Mouse (Mus musculus): ENCODE results near the gene Olfr1024. TPM values are rescaled to one million over a fixed set of nuclear protein-coding genes. Genes with fewer than 3 reads are reported as not detected.

The Olfr1024 gene
- not detected in 2 replicates for total RNA-seq (2014; rRNA removed)
- polyA plus RNA-seq (2015; fragmentation: Nextera tagmentation; extraction: Ambion mirVana), result not detected in 2 replicates

DNA sequence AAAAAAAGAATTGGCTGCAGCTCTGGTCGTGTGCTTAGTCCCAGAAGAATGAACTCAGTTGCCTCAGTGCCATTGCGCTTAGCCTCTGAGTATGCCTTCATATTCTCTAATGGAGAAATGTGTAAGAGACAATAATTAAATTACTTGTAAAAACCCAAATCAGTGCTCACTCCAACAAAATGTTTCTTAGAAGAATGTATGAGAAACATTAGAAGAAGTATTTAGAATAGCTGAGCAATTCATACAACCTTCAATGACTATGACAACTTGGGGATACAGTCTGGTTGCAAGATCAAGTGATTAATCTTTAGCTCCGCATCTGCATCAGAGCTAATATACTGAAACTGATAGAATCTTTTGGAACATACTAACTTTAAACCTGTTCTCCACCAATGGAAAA, at the start of gene Olfr1024:
Gene Olfr1024, minus strand, starts transcription at position 101 of the 400 bp plus-strand sequence.
- no peak for TF ChIP-seq CTCF (IDR thresholded peaks at IDR 0.05)
- 91% methylated on average over 3 of the region's 3 CpGs for WGBS

DNA sequence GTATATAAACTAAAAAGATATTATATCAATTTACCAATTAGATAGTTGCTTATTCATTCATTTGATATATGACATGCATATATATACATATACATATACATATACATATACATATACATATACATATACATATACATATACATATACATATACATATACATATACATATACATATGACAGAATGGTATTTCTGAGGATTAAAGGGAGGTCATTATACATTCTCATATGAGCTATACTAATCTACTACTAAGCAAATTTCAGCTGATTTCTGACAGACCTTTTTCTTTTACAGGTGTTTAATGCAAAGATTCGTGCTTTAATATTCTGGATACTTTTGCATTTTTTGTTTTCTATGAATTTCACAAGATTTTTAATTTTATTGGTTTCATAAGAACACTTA, 45.3 kb upstream of the Olfr1024 start, which contains the start of gene Olfr1028:
Gene Olfr1028, plus strand, starts transcription at position 301 of the 400 bp plus-strand sequence.
- Histone ChIP-seq H3K27ac (ENCODE audit: low read depth, low read length) (no peak within 1 kb of the TSS), H3K4me2 (ENCODE audit: low read depth, low read length, poor library complexity, severe bottlenecking) (no peak within 1 kb of the TSS), H3K9me3 (ENCODE audit: low read length) (no peaks in the 10 kb centered on the region), H3K4me1 (ENCODE audit: insufficient read depth, low read length) (no peaks in the 10 kb centered on the region), H3K36me3 (ENCODE audit: insufficient read depth, low read length) (no peaks in the 10 kb centered on the region), H3K9ac (replicated peaks; ENCODE audit: low read length, poor library complexity, severe bottlenecking) (no peak within 1 kb of the TSS), H3K27me3 (ENCODE audit: insufficient read depth, low read length) (no peaks in the 10 kb centered on the region), H3K4me3 (ENCODE audit: low read depth, low read length) (no peak within 1 kb of the TSS)
- no peak for TF ChIP-seq CTCF (IDR thresholded peaks at IDR 0.05)
- 80% methylated on average over 1 of the region's 1 CpGs for WGBS
- DNase-seq (ENCODE audit: low spot score), result no peak
- no peak for ATAC-seq (ENCODE audit: low FRiP score)

More for the DNA sequence above, at the start of gene Olfr1024:
- H3K27ac ChIP-seq (ENCODE audit: low read depth, low read length), result no peak within 1 kb of the TSS
- ATAC-seq (ENCODE audit: low FRiP score) (no peak), DNase-seq (ENCODE audit: low spot score) (no peak)
- no peaks in the 10 kb centered on the region for H3K27me3 ChIP-seq (ENCODE audit: insufficient read depth, low read length)
- H3K4me1 ChIP-seq (ENCODE audit: insufficient read depth, low read length), result no peaks in the 10 kb centered on the region
- H3K9ac ChIP-seq (replicated peaks; ENCODE audit: low read length, poor library complexity, severe bottlenecking), result no peak within 1 kb of the TSS
- H3K36me3 ChIP-seq (ENCODE audit: insufficient read depth, low read length), result no peaks in the 10 kb centered on the region
- H3K9me3 ChIP-seq (ENCODE audit: low read length), result peaks cover 1% of the 10 kb centered on the region; the same call in 1 of the 2 replicates
- no peak within 1 kb of the TSS for H3K4me3 ChIP-seq (ENCODE audit: low read depth, low read length)
- no peak within 1 kb of the TSS for H3K4me2 ChIP-seq (ENCODE audit: low read depth, low read length, poor library complexity, severe bottlenecking)

GRCm38 (mm10) chr2:85921258-85921657, 16.4 kb upstream of the Olfr1024 start, which contains the start of gene Olfr1026:
Gene Olfr1026, plus strand, starts transcription at chr2:85921558.
- Histone ChIP-seq H3K9ac (replicated peaks; ENCODE audit: low read length, poor library complexity, severe bottlenecking) (no peak within 1 kb of the TSS), H3K4me2 (ENCODE audit: low read depth, low read length, poor library complexity, severe bottlenecking) (no peak within 1 kb of the TSS), H3K27me3 (ENCODE audit: insufficient read depth, low read length) (no peaks in the 10 kb centered on the region), H3K27ac (ENCODE audit: low read depth, low read length) (no peak within 1 kb of the TSS), H3K36me3 (ENCODE audit: insufficient read depth, low read length) (no peaks in the 10 kb centered on the region), H3K9me3 (ENCODE audit: low read length) (no peaks in the 10 kb centered on the region), H3K4me3 (ENCODE audit: low read depth, low read length) (no peak within 1 kb of the TSS), H3K4me1 (ENCODE audit: insufficient read depth, low read length) (no peaks in the 10 kb centered on the region)
- ATAC-seq (ENCODE audit: low FRiP score) (no peak), DNase-seq (ENCODE audit: low spot score) (no peak)
- no peak for TF ChIP-seq CTCF (IDR thresholded peaks at IDR 0.05)
- 88% methylated on average over 3 of the region's 3 CpGs for WGBS

DNA sequence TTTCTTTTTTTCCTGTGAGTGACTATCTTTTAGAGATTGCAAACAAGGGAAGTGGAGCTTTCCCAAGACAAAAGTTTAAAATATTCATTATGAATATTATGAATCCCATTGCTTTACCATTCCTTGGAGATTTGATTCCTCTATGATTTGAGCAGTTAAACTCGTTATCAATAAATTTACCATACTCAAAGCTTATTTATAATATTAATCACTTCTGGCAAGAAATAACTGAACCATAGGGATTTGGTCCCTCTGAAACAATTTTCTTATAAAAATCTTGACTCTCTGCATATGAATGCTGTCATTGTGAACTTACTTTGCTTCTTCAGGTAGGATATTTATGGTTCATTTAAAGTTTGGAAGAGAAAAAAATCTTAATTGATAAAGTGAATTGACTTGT, 10.0 kb upstream of the Olfr1024 start, which contains the start of gene Olfr1025-ps1:
Gene Olfr1025-ps1, plus strand, starts transcription at position 301 of the 400 bp plus-strand sequence.
- Histone ChIP-seq H3K36me3 (ENCODE audit: insufficient read depth, low read length) (no peaks in the 10 kb centered on the region), H3K9me3 (ENCODE audit: low read length) (no peaks in the 10 kb centered on the region), H3K4me2 (ENCODE audit: low read depth, low read length, poor library complexity, severe bottlenecking) (no peak within 1 kb of the TSS), H3K4me3 (ENCODE audit: low read depth, low read length) (no peak within 1 kb of the TSS), H3K27ac (ENCODE audit: low read depth, low read length) (no peak within 1 kb of the TSS), H3K27me3 (ENCODE audit: insufficient read depth, low read length) (no peaks in the 10 kb centered on the region), H3K9ac (replicated peaks; ENCODE audit: low read length, poor library complexity, severe bottlenecking) (no peak within 1 kb of the TSS), H3K4me1 (ENCODE audit: insufficient read depth, low read length) (no peaks in the 10 kb centered on the region)
- DNase-seq (ENCODE audit: low spot score) (no peak), ATAC-seq (ENCODE audit: low FRiP score) (no peak)
- 45% methylated on average over 1 of the region's 1 CpGs for WGBS
- TF ChIP-seq CTCF (IDR thresholded peaks at IDR 0.05), result no peak

DNA sequence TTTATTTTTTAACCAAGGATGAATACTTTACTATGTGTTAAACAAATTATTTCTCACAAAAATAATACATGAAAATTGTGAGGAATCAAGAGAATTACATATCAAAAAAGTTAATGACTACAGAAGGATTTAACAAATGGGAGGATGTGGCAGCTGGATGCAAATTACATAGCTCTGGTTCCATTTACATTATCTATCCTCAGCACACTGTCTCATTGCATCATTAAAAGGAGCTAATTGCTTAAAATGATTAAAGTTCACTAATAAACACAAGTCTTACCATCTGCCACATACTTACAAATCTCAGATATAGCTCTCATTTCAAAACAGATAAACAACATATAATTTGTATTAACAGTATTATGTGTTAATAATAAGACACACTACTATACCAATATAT, 8.3 kb upstream of the Olfr1024 start:
- Histone ChIP-seq H3K4me1 (ENCODE audit: insufficient read depth, low read length) (no peaks in the 10 kb centered on the region), H3K27me3 (ENCODE audit: insufficient read depth, low read length) (no peaks in the 10 kb centered on the region), H3K4me2 (ENCODE audit: low read depth, low read length, poor library complexity, severe bottlenecking) (no peak overlapping the region), H3K9me3 (ENCODE audit: low read length) (no peaks in the 10 kb centered on the region), H3K36me3 (ENCODE audit: insufficient read depth, low read length) (no peaks in the 10 kb centered on the region), H3K9ac (replicated peaks; ENCODE audit: low read length, poor library complexity, severe bottlenecking) (no peak overlapping the region), H3K4me3 (ENCODE audit: low read depth, low read length) (no peak overlapping the region), H3K27ac (ENCODE audit: low read depth, low read length) (no peak overlapping the region)
- TF ChIP-seq CTCF (IDR thresholded peaks at IDR 0.05), result no peak
- DNase-seq (ENCODE audit: low spot score), result no peak
- no peak for ATAC-seq (ENCODE audit: low FRiP score)

DNA sequence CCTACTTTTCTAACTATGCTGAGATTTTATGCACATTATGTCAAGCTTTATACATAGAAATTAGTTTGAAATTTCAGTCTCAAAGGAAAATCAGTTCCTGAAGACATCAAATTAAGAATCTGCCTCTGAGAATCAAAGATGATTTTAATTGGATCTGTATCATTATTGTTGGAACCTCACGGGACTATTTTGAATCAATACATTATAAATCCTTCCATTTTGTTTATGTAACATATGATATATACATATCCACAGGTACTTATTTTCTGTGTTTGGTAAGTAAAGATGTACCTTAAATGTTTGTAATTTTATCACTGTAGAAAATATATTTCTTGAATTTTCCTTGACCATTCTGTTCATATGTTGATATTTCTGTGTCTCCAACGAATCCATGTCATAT, 19.5 kb downstream of the Olfr1024 start, which contains the start of gene Olfr1023:
Gene Olfr1023, plus strand, starts transcription at position 301 of the 400 bp plus-strand sequence.
- no peak within 1 kb of the TSS for H3K9ac ChIP-seq (replicated peaks; ENCODE audit: low read length, poor library complexity, severe bottlenecking)
- no peaks in the 10 kb centered on the region for H3K4me1 ChIP-seq (ENCODE audit: insufficient read depth, low read length)
- 62% methylated on average over 2 of the region's 2 CpGs for WGBS
- no peak within 1 kb of the TSS for H3K4me3 ChIP-seq (ENCODE audit: low read depth, low read length)
- no peaks in the 10 kb centered on the region for H3K36me3 ChIP-seq (ENCODE audit: insufficient read depth, low read length)
- DNase-seq (ENCODE audit: low spot score), result no peak
- H3K4me2 ChIP-seq (ENCODE audit: low read depth, low read length, poor library complexity, severe bottlenecking), result no peak within 1 kb of the TSS
- TF ChIP-seq CTCF (IDR thresholded peaks at IDR 0.05), result no peak
- H3K27me3 ChIP-seq (ENCODE audit: insufficient read depth, low read length), result no peaks in the 10 kb centered on the region
- H3K27ac ChIP-seq (ENCODE audit: low read depth, low read length), result no peak within 1 kb of the TSS
- H3K9me3 ChIP-seq (ENCODE audit: low read length), result no peaks in the 10 kb centered on the region
- ATAC-seq (ENCODE audit: low FRiP score), result no peak

All from midbrain, postnatal 0 days (tissue).